Mouse (Mus musculus): ENCODE measurements around the gene Mblac1.

DNA sequence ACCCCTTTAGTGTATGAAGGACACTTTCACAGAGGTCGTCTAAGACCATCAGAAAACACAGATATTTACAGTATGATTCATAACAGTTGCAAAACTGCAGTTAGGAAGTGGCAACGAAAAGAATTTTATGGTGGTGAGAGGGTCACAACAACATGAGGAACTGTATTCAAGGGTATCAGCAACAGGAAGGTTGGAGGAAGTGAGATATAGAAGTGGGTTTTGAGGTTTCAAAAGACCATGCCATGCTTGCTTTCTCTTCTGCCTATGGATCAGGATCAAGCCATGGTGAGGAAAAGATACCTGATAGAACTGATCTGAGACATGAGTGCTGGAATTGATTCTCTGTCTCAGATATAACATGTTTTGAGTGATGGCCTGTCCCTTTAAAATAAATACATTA, 33.3 kb downstream of the Mblac1 start:
- no peak for TF ChIP-seq CTCF (IDR thresholded peaks at IDR 0.05; ENCODE audit: insufficient read depth, low read depth, low read length)
- no peak for TF ChIP-seq POLR2A (IDR thresholded peaks at IDR 0.05; ENCODE audit: insufficient read depth, low read depth, low read length)
